Mouse (Mus musculus) hindbrain, embryonic 16.5 days (tissue): ENCODE data around the gene Crybb3. TPM values are rescaled to one million over a fixed set of nuclear protein-coding genes. Genes with fewer than 3 reads are reported as not detected.

Experiments used
- ATAC-seq: fragments of 200-750 bp; cut with Nextera tagmentation; 2 replicates; pipeline ENCODE4 v1.8.0; 2017; ENCODE audit warnings: moderate TSS enrichment, moderate library complexity
- H3K27ac ChIP-seq: fragments of 300-500 bp; sonication (generic); 2 replicates; pipeline ENCODE4 v1.5.1; 2014; ENCODE audit warnings: low read depth, mild to moderate bottlenecking, control low read depth, low read length, moderate library complexity
- H3K27me3 ChIP-seq: fragments of 300-500 bp; sonication (generic); replicated peaks from 2 replicates; pipeline ENCODE4 v1.6.1; 2014; ENCODE audit warnings: low read length; ENCODE audit not compliant: control insufficient read depth, insufficient read depth
- H3K36me3 ChIP-seq: fragments of 300-500 bp; sonication (generic); 2 replicates; pipeline ENCODE4 v1.6.1; 2014; ENCODE audit warnings: mild to moderate bottlenecking, low read length, moderate library complexity, mixed read lengths; ENCODE audit not compliant: control insufficient read depth, insufficient read depth
- H3K4me1 ChIP-seq: fragments of 300-500 bp; sonication (generic); 2 replicates; pipeline ENCODE4 v1.6.1; 2014; ENCODE audit warnings: low read depth, low read length; ENCODE audit not compliant: control insufficient read depth, insufficient read depth
- H3K4me2 ChIP-seq: fragments of 300-500 bp; sonication (generic); 2 replicates; pipeline ENCODE4 v1.6.1; 2014; ENCODE audit warnings: mild to moderate bottlenecking, low read length, control low read depth, moderate library complexity
- H3K4me3 ChIP-seq: fragments of 300-500 bp; sonication (generic); 2 replicates; pipeline ENCODE4 v1.5.1; 2014; ENCODE audit warnings: mild to moderate bottlenecking, low read length, control low read depth, moderate library complexity
- H3K9ac ChIP-seq: fragments of 300-500 bp; sonication (generic); 2 replicates; pipeline ENCODE4 v1.6.1; 2014; ENCODE audit warnings: low read depth, mild to moderate bottlenecking, control low read depth, low read length, moderate library complexity
- H3K9me3 ChIP-seq: fragments of 300-500 bp; sonication (generic); 2 replicates; pipeline ENCODE4 v1.6.1; 2014; ENCODE audit warnings: mild to moderate bottlenecking, low read length, moderate library complexity; ENCODE audit not compliant: control insufficient read depth
- WGBS: fragments of 180-500 bp; shearing (Covaris S2); extraction: QIAGEN DNeasy Blood & Tissue Kit; methylation state at CpG from one replicate; pipeline ENCODE4 v1.1.7; 2014; 5-methylcytosine and 5-hydroxymethylcytosine counted together
- polyA plus RNA-seq: library from polyadenylated mRNA; unstranded; fragments of >200 nt; fragmentation: Nextera tagmentation; extraction: Ambion mirVana; gene quantifications from 2 replicates; pipeline ENCODE4 v1.2.1, GENCODE M21; 2015

Crybb3 gene
- polyA plus RNA-seq, 1 experiment from 2014 or later: 1.8 TPM

GRCm38 (mm10) chr5:113107709-113108108 is 26.3 kb upstream of the Crybb3 start:
- no peak for ATAC-seq
- no peak overlapping the region for H3K4me2 ChIP-seq
- H3K9ac ChIP-seq: no peak overlapping the region
- H3K27me3 ChIP-seq: no peaks in the 10 kb centered on the region
- H3K27ac ChIP-seq: no peak overlapping the region
- peaks cover 4% of the 10 kb centered on the region; the same call in 1 of the 2 replicates for H3K4me1 ChIP-seq
- no peak overlapping the region for H3K4me3 ChIP-seq
- 55% methylated on average over 3 of the region's 3 CpGs for WGBS
- no peaks in the 10 kb centered on the region for H3K36me3 ChIP-seq
- H3K9me3 ChIP-seq: no peaks in the 10 kb centered on the region

DNA sequence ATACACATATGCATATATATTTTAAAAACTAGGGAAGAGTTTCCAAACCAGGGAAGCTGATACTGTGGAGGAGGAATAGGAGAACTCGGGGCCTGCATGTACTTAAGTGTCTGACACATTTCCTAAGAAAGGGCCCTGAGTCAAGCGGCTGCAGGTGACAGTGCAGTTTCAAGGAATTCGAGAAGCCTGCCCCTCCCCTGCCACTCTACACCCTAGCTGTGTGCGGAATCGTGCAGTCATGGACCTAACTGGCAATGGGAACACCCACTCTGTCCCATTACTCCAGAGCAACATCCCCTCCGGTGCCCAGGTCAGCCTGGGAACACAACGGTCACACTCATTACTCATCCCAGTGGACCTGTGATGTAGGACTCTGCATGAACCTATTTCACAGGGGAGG is 25.2 kb upstream of the Crybb3 start:
- ATAC-seq: no peak
- H3K4me1 ChIP-seq: peaks cover 4% of the 10 kb centered on the region; the same call in 1 of the 2 replicates
- no peak overlapping the region for H3K4me2 ChIP-seq
- H3K4me3 ChIP-seq: no peak overlapping the region
- 83% methylated on average over 7 of the region's 7 CpGs for WGBS
- H3K36me3 ChIP-seq: no peaks in the 10 kb centered on the region
- no peaks in the 10 kb centered on the region for H3K27me3 ChIP-seq
- H3K27ac ChIP-seq: no peak overlapping the region
- no peak overlapping the region for H3K9ac ChIP-seq
- no peaks in the 10 kb centered on the region for H3K9me3 ChIP-seq

- no peak for ATAC-seq
- Histone ChIP-seq H3K4me3 (no peak overlapping the region), H3K4me1 (no peaks in the 10 kb centered on the region), H3K4me2 (no peak overlapping the region), H3K36me3 (no peaks in the 10 kb centered on the region), H3K27me3 (no peaks in the 10 kb centered on the region), H3K9me3 (no peaks in the 10 kb centered on the region), H3K9ac (no peak overlapping the region), H3K27ac (no peak overlapping the region)
- 89% methylated on average over 4 of the region's 4 CpGs for WGBS
Observed at GRCm38 (mm10) chr5:113105481-113105880, 24.1 kb upstream of the Crybb3 start.

GRCm38 (mm10) chr5:113105035-113105434 is 23.7 kb upstream of the Crybb3 start:
- ATAC-seq: no peak
- H3K36me3 ChIP-seq: no peaks in the 10 kb centered on the region
- H3K27ac ChIP-seq: no peak overlapping the region
- WGBS: 70% methylated on average over 9 of the region's 9 CpGs
- H3K9ac ChIP-seq: no peak overlapping the region
- H3K27me3 ChIP-seq: no peaks in the 10 kb centered on the region
- H3K4me2 ChIP-seq: no peak overlapping the region
- no peaks in the 10 kb centered on the region for H3K9me3 ChIP-seq
- no peaks in the 10 kb centered on the region for H3K4me1 ChIP-seq
- no peak overlapping the region for H3K4me3 ChIP-seq

- Histone ChIP-seq H3K9ac (no peak overlapping the region), H3K36me3 (no peaks in the 10 kb centered on the region), H3K27ac (peak overlapping the region; percentile 2; the same call in 1 of the 2 replicates), H3K27me3 (no peaks in the 10 kb centered on the region), H3K9me3 (no peaks in the 10 kb centered on the region), H3K4me1 (no peaks in the 10 kb centered on the region), H3K4me3 (no peak overlapping the region), H3K4me2 (no peak overlapping the region)
- 31% methylated on average over 7 of the region's 7 CpGs for WGBS
- ATAC-seq: 0 out of 2 replicates have a peak, but pooled peaks have one; percentile 31
Observed at GRCm38 (mm10) chr5:113102455-113102854, 21.1 kb upstream of the Crybb3 start.

- Histone ChIP-seq H3K9me3 (no peaks in the 10 kb centered on the region), H3K36me3 (no peaks in the 10 kb centered on the region), H3K4me3 (no peak overlapping the region), H3K4me1 (no peaks in the 10 kb centered on the region), H3K27me3 (no peaks in the 10 kb centered on the region), H3K9ac (no peak overlapping the region), H3K27ac (no peak overlapping the region), H3K4me2 (no peak overlapping the region)
- 90% methylated on average over 10 of the region's 10 CpGs for WGBS
- no peak for ATAC-seq
Observed at GRCm38 (mm10) chr5:113101457-113101856, 20.1 kb upstream of the Crybb3 start.

GRCm38 (mm10) chr5:113100422-113100821 is 19.0 kb upstream of the Crybb3 start:
- H3K9ac ChIP-seq: no peak overlapping the region
- 89% methylated on average over 11 of the region's 11 CpGs for WGBS
- ATAC-seq: no peak

DNA sequence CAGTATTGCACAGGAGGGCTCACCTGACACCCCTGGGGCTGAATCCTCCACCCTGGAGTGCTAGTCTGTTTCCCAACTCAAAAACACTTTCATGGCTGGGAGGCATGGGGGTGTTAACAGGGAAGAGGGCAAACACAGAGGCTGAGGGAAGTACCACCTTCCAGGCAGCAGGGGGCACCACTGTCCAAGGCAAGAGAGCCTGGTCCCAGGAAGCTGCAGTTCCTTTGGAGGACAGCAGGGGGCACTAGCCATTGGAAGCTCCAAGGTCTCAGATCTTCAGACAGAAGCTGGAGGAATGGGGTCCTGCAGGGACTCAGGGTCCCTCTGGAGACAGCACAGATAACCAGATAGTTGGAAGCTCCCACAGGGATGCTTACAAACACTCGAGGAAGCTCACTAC is 18.2 kb upstream of the Crybb3 start:
- no peaks in the 10 kb centered on the region for H3K9me3 ChIP-seq
- H3K9ac ChIP-seq: no peak overlapping the region
- H3K27ac ChIP-seq: no peak overlapping the region
- no peaks in the 10 kb centered on the region for H3K4me1 ChIP-seq
- H3K27me3 ChIP-seq: no peaks in the 10 kb centered on the region
- H3K36me3 ChIP-seq: no peaks in the 10 kb centered on the region
- 0 out of 2 replicates have a peak, but pooled peaks have one; percentile 25 for ATAC-seq
- H3K4me3 ChIP-seq: no peak overlapping the region
- H3K4me2 ChIP-seq: no peak overlapping the region
- 0% methylated on average over 1 of the region's 1 CpGs for WGBS

More at GRCm38 (mm10) chr5:113100422-113100821, 19.0 kb upstream of the Crybb3 start:
- no peak overlapping the region for H3K4me3 ChIP-seq
- H3K4me2 ChIP-seq: no peak overlapping the region
- H3K27ac ChIP-seq: no peak overlapping the region
- no peaks in the 10 kb centered on the region for H3K9me3 ChIP-seq
- no peaks in the 10 kb centered on the region for H3K36me3 ChIP-seq
- H3K27me3 ChIP-seq: no peaks in the 10 kb centered on the region
- H3K4me1 ChIP-seq: no peaks in the 10 kb centered on the region

DNA sequence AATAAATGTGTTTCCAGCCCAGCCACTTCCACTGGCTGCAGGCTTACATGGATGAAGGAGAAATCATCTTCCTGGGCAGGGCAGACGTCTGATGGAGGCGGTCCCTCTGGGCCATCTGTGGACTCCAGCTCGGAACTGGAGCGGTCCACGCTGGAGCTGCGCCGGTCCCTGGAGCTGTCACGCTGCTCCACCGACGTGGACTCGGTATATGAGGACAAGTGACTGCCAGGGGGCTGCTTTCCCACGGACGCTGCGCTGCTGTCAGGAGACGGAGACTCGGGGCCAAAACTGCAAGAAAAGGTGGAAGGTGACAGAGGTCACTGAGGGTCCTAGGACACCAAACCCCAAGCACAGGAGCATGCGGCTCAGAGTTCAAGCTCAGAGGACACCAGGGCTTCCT is 16.2 kb upstream of the Crybb3 start:
- Histone ChIP-seq H3K4me1 (no peaks in the 10 kb centered on the region), H3K9me3 (no peaks in the 10 kb centered on the region), H3K27ac (no peak overlapping the region), H3K9ac (no peak overlapping the region), H3K27me3 (no peaks in the 10 kb centered on the region), H3K36me3 (no peaks in the 10 kb centered on the region), H3K4me3 (no peak overlapping the region), H3K4me2 (no peak overlapping the region)
- no peak for ATAC-seq
- 93% methylated on average over 17 of the region's 17 CpGs for WGBS

DNA sequence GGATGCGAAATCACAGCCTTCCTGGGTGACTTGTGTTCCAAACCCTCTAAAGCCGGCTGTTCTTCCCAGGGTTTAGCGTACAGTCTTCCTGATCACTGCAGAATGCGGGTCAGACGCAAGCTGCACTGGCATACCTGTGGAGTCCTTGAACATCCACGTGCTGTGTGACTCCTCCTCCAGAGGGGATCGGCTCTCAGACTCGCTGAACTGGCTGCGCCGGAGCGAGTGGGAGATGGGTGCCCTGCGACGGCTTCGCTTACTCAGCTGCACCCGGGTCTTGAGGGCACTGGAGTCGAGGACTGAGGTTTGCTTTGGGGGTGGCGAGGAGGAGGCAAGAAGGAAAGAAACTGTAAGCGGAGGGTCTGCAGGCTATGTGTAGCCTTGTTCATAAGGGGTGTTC is 14.1 kb upstream of the Crybb3 start:
- no peak overlapping the region for H3K4me2 ChIP-seq
- ATAC-seq: no peak
- H3K9me3 ChIP-seq: no peaks in the 10 kb centered on the region
- no peaks in the 10 kb centered on the region for H3K4me1 ChIP-seq
- H3K27me3 ChIP-seq: no peaks in the 10 kb centered on the region
- WGBS: 91% methylated on average over 18 of the region's 18 CpGs
- no peaks in the 10 kb centered on the region for H3K36me3 ChIP-seq
- no peak overlapping the region for H3K27ac ChIP-seq
- no peak overlapping the region for H3K4me3 ChIP-seq
- H3K9ac ChIP-seq: no peak overlapping the region
